Mouse (Mus musculus) kidney, adult 18-20 months (tissue): ENCODE data around the gene Rcbtb2.
A peak's percentile ranks its signal among the peaks of the same experiment; 100 is the strongest.

Experiments
- DNase-seq: peaks from one replicate; pipeline ENCODE4 v3.0.0; 2021

The Rcbtb2 gene

DNA sequence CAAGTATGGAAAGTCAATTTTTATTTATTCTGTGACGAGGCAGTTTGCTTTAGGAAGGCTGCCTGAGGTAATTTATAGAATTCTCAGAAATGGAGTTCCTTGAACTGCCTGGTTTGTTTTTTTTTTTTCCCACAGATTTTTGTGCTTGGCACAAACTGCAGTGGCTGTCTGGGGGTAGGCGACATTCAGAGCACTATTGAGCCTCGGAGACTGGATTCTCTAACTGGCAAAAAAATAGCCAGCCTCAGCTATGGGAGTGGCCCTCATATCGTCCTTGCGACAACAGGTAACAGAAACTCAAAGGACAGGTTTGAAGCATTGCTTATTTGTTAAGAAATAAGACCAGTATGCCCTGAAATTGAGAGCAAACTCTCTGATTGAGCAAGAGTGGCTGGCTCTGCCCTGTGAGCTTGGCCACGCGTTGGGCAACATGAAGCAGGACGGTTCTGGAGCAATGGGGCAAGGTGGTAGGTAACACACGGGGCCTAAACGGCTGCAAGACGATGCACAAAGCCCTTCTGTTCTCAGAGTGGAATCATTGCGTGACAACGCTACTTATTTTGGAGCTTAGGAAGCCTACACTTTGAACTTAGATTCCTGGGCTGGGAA is 39.5 kb downstream of the Rcbtb2 start:
- no peak for DNase-seq

GRCm38 (mm10) chr14:73163363-73163998 is 40.6 kb downstream of the Rcbtb2 start:
- DNase-seq, result no peak

GRCm38 (mm10) chr14:73165136-73165535 is 42.3 kb downstream of the Rcbtb2 start:
- peak; percentile 45 for DNase-seq

- DNase-seq, result no peak
These were observed 45.8 kb downstream of the Rcbtb2 start for GRCm38 (mm10) chr14:73168605-73169004.

GRCm38 (mm10) chr14:73169926-73170844 is 47.3 kb downstream of the Rcbtb2 start:
- DNase-seq, result no peak

- DNase-seq, result no peak
These were observed 49.6 kb downstream of the Rcbtb2 start for GRCm38 (mm10) chr14:73172196-73173011.

GRCm38 (mm10) chr14:73173662-73174061 is 50.8 kb downstream of the Rcbtb2 start:
- DNase-seq, result no peak

DNA sequence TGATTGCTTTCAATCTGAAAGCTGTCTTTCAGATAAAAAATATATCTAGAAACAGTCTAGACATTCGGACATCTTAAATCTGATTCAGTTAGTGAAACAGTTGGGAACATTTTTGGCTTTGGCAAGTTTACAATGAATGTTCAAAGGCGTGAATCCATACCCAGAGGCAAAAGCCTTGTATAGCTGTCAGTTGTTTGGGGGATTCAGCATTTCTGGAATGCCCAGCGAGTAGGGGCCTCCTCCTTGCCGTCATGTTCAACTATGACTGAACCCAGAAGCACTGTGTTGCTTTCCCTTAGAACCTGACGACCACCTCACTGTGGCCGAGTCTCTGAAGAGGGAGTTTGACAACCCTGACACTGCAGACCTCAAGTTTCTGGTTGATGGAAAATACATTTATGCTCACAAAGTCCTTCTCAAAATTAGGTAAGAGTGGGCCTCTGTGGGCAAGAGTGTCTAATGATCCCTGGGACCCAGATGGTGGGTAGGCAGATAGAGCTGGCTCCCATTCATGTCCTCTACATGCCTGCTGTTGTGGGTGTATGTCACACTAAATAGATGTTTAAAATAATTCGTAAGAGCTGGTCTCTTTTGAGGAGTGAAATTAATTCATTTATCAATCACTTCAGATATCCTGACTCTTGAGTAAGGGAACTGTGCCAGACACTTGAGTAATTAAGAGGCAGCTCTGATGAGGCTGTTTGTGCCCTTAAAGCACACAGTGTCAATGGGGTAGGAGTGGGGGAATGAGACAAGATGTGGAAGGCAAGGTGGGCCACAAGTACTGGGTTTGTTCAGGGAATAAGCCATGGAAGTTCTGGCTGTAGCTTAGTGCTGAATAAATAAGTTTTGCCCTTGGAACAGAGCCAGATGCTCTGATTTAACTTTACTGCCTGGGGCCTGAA is 51.5 kb downstream of the Rcbtb2 start:
- DNase-seq, result no peak

GRCm38 (mm10) chr14:73175031-73175430 is 52.2 kb downstream of the Rcbtb2 start:
- no peak for DNase-seq

DNA sequence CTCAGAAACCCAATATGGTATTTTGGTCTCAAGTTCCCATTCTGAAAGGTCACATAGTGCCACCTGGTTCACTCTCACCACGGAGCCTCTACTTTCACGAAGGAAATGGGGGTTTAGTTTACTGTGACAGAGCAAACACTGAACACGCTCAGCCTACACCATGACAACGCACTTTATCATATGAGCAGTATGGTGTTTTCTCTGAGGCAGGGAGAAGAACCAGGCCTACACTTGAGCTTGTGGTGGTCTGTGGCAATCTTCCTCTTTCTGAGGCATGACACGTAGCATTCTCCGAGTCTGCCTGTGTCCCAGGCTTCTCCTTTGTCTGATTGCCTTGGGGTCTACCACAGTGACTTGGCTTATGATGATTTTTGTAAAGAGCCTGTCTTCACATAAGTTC is 53.0 kb downstream of the Rcbtb2 start:
- no peak for DNase-seq

GRCm38 (mm10) chr14:73176266-73176665 is 53.4 kb downstream of the Rcbtb2 start:
- no peak for DNase-seq

DNA sequence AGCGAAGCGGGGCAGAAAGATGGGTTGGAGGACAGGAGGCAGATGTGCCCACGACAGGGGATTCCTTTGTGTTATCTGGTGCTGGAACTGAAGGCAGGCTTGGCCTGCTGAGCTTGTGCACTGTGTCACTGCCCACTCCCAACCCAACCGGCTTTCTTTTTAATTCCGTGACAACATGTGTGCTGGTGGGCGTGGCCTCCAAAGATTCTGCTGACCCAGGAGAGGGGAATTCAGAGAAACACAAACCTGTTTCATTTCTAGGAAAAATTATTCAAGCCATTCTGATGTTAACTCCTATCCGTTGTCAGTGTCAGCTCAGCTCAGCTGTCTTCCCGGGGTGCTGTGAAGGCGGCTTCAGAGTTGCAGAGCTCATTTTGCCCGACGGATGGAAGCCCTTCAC is 55.1 kb downstream of the Rcbtb2 start:
- no peak for DNase-seq

DNA sequence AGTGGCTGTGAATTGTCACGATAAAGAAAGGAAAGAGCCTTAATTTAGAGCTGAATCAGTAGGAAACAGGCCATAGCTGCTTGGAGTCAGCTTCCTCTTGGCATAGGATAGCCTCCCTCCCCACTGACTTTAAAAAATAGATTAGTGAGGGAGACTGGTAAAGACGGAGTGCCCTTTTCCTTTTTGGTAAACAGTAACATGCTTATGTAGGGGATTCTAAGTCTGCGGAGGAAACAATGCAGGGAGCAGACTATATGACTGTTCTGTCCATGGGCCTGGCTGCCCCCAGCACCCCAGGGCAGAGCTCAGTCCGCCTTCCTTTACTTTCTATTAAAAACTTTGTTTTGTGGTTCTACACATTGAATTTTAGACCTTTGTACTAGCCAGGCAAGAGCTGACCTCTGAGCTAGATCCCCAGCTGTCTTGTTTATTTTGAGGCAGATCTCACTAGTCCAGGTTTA is 56.4 kb downstream of the Rcbtb2 start:
- DNase-seq, result peak; percentile 42

- DNase-seq, result no peak
These were observed 57.8 kb downstream of the Rcbtb2 start for GRCm38 (mm10) chr14:73180671-73181070.

DNA sequence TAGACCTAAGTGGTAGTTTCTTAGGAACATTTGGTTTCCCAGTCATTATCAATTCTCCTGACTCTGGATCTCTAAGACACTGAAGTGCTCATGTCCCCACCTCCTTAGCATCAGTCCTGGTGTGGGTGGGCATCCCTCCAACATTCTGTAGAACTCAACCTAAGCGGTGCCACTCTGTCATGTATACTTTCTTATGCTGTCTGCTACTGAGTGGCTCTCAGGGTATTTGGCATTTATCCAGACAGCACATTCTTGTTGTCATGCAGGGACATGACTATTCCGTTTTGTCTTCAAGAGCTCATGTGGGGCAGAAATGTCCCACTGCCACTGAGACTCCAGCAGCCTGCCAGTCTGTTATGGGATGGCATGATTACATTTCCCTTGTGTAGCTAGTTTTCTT is 58.3 kb downstream of the Rcbtb2 start:
- no peak for DNase-seq

DNA sequence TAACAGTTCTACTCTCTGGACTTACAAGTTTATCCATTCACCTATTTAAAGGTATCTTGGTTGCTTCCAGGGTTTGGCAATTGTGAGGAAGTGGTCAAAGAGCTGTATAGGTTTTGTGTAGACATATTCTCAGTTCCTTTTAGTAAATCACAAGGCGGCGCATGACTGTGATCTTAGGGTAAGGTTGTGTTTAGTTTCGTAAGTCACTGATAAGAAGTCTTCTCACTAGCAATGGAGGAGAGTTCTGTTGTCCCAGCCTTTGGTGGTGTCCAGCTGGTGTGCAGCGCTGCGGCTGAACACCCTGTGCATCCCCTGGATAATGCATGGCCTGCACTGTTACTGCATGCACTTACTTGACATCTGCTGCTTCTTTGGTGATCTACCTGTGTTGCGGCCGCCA is 64.0 kb downstream of the Rcbtb2 start:
- DNase-seq, result no peak

DNA sequence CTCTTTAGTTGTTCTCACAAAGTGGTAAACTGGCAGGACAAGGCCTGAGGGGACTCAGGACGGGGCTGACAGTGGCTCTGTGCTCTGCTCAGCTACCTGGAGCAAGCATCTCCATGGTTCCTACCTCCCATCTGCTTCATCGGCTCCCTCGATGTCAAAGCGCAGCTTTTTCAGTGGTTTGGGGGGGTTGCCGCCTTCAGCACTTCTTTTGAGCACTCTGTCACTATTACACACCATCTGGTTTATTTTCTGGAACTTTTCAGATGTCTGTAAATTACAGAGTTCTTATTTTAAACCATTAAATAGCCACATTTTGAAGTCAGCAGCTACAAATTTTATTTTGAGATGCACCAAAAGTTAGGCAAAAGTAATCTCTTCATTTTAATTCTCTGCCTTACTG is 76.2 kb downstream of the Rcbtb2 start:
- no peak for DNase-seq

DNA sequence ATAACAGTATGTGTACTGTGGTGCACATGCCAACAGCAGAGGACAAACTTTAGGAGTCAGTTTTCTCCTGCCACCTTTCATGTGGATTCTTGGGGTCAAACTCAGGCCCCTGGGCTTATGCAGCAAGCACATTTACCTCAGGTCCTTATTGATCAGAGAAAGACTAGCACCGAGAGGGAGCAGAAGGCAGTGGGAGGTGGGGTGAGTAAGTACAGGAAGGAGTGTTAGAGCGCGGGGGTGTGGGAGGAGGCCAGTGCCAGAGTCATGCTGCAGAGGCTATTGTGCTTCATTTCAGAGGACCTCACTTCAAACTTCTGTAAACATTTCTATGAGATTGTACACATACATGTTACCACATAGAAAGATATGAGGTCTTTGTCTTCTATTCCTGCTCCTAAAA is 78.6 kb downstream of the Rcbtb2 start:
- DNase-seq, result no peak

DNA sequence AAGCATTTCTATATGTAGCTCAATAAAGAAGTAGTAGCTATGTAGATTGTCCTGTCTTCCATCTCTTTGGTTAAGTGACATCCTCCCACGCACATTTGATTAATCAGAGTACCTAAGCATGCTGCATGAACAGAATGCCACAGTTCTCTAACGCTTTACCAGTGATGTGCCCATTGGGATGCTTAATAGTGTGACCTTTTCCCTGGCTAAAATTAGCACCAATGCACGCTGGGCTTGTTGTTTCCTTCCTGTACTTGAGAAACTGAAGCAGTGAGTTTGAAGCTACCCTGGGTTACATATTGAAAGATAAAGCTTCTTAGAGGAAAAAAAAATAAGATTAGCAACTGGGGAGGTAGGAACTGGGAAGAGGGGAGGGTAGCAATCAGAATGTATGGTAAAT is 81.2 kb downstream of the Rcbtb2 start:
- no peak for DNase-seq

- DNase-seq, result no peak
These were observed 86.4 kb downstream of the Rcbtb2 start for GRCm38 (mm10) chr14:73209262-73209661.

GRCm38 (mm10) chr14:73210196-73210595 is 87.4 kb downstream of the Rcbtb2 start:
- no peak for DNase-seq

DNA sequence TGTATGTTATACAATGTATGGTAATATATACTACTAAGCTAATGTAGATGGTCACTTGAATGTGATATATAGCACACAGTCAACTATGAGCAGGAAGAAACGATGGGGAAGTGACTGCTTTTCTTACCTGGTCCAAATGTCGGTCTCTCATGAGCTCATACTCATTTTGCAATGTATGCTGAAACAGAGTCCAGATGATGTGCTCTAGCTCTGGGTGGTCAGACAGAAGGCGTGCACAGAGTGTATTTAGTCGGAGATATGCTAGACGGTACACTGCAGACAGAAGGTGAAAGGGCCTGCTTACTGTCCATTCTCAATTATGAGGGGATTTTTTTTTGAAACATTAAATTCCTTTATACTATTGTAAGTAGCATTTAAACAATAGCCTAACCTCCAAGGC is 88.6 kb downstream of the Rcbtb2 start:
- no peak for DNase-seq
